Mouse (Mus musculus): ENCODE results near the gene Errfi1. TPM values are rescaled to one million over a fixed set of nuclear protein-coding genes. Genes with fewer than 3 reads are reported as not detected.

Gene Errfi1
- polyA plus RNA-seq, 1 experiment from 2014 or later = 36.4 TPM

DNA sequence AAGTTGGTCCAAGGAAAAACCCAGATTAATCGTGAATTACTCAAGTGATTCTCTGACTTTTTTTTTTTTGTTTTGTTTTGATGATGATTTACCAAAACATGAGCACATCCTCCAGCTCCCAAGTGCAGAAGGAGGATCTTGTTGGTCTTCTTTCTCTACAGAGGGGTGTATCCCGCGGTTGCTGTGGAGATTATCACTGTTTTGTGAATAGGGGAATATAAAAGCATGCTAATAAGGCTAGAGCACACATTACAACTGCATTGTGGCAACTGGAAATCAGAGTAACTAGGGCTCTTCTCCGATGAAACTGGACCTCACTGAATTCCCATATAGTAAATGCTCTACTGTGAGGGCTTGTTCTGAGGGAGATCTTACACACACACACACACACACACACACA lies 1.2 kb upstream of the Errfi1 start:
- Histone ChIP-seq H3K9ac (replicated peaks; ENCODE audit: low read depth, low read length) (no peak overlapping the region), H3K27ac (ENCODE audit: low read length) (peak overlapping the region; percentile 53; the same call in 1 of the 2 replicates), H3K27me3 (ENCODE audit: control insufficient read depth, insufficient read depth, low read length) (no peaks in the 10 kb centered on the region), H3K36me3 (ENCODE audit: control insufficient read depth, insufficient read depth, low read length) (no peaks in the 10 kb centered on the region), H3K4me2 (replicated peaks; ENCODE audit: low read depth, low read length) (no peak overlapping the region), H3K4me1 (ENCODE audit: control insufficient read depth, insufficient read depth, low read length) (no peaks in the 10 kb centered on the region), H3K9me3 (ENCODE audit: control insufficient read depth, low read depth, low read length) (no peaks in the 10 kb centered on the region), H3K4me3 (ENCODE audit: low read depth, low read length) (no peak overlapping the region)
- no peak for ATAC-seq (ENCODE audit: insufficient number of reproducible peaks, insufficient read depth, low FRiP score, low read depth)
- 64% methylated on average over 4 of the region's 4 CpGs for WGBS

DNA sequence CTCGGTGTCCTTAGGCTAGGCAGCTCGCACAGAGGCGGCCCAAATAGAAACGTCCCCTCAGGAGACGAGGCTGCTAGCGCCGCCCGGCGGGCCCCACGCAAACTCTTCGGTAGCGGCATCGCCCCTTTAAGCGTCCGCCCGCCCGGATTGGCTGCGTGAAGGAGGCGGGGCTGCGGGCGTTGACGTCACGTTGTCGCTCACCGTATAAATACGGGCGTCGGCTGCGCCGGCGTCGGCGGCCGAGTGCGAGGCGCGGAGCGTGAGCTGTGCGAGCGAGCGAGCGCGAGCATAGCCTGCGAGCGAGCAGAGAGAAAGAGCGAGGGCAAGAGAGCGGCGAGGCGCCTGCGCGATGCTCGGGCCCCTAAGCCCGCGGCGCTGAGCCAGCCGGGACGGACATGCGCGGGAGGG lies 1.1 kb downstream of the Errfi1 start:
- Histone ChIP-seq H3K4me1 (ENCODE audit: control insufficient read depth, insufficient read depth, low read length) (no peaks in the 10 kb centered on the region), H3K27me3 (ENCODE audit: control insufficient read depth, insufficient read depth, low read length) (no peaks in the 10 kb centered on the region), H3K27ac (ENCODE audit: low read length) (peak overlapping the region; percentile 99), H3K4me2 (replicated peaks; ENCODE audit: low read depth, low read length) (peak overlapping the region; percentile 52), H3K4me3 (ENCODE audit: low read depth, low read length) (peak overlapping the region; percentile 81), H3K9ac (replicated peaks; ENCODE audit: low read depth, low read length) (peak overlapping the region; percentile 87), H3K36me3 (ENCODE audit: control insufficient read depth, insufficient read depth, low read length) (no peaks in the 10 kb centered on the region), H3K9me3 (ENCODE audit: control insufficient read depth, low read depth, low read length) (no peaks in the 10 kb centered on the region)
- ATAC-seq (ENCODE audit: insufficient number of reproducible peaks, insufficient read depth, low FRiP score, low read depth) = peak; percentile 91
- WGBS = under 1% methylated on average over 59 of the region's 59 CpGs

DNA sequence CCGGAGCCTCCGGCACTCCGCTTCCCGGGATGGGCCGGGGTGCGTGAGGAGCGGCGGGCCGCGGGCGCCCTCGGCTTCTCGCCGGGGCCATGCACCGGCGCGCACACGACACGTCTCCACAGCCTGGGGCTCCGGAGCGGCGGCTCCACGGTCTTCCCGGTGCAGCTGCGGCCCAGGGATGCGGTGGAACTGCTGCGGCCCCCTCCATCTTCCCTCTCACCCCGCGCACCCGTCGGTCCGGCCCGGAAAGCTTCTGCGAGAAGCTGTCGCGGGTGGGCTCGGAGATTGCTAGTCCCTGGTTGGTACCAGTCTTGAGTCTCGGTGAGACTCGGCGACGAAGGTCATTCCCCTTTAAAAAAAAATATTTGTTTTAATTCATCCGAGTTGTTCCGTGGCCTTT lies 1.6 kb downstream of the Errfi1 start:
- peak overlapping the region; percentile 99 for H3K27ac ChIP-seq (ENCODE audit: low read length)
- WGBS = under 1% methylated on average over 29 of the region's 43 CpGs

GRCm38 (mm10) chr4:150860526-150860925 lies 6.8 kb downstream of the Errfi1 start:
- H3K4me3 ChIP-seq (ENCODE audit: low read depth, low read length) = no peak overlapping the region
- no peak overlapping the region for H3K9ac ChIP-seq (replicated peaks; ENCODE audit: low read depth, low read length)
- no peaks in the 10 kb centered on the region for H3K9me3 ChIP-seq (ENCODE audit: control insufficient read depth, low read depth, low read length)
- peaks cover under 1% of the 10 kb centered on the region; the same call in 1 of the 2 replicates for H3K36me3 ChIP-seq (ENCODE audit: control insufficient read depth, insufficient read depth, low read length)
- no peaks in the 10 kb centered on the region for H3K27me3 ChIP-seq (ENCODE audit: control insufficient read depth, insufficient read depth, low read length)
- peaks cover 7% of the 10 kb centered on the region; the same call in 1 of the 2 replicates for H3K4me1 ChIP-seq (ENCODE audit: control insufficient read depth, insufficient read depth, low read length)
- WGBS = 46% methylated on average over 4 of the region's 4 CpGs
- H3K27ac ChIP-seq (ENCODE audit: low read length) = no peak overlapping the region
- no peak for ATAC-seq (ENCODE audit: insufficient number of reproducible peaks, insufficient read depth, low FRiP score, low read depth)
- H3K4me2 ChIP-seq (replicated peaks; ENCODE audit: low read depth, low read length) = no peak overlapping the region

More for the DNA sequence above, 1.6 kb downstream of the Errfi1 start:
- H3K9ac ChIP-seq (replicated peaks; ENCODE audit: low read depth, low read length) = peak overlapping the region; percentile 87
- no peaks in the 10 kb centered on the region for H3K27me3 ChIP-seq (ENCODE audit: control insufficient read depth, insufficient read depth, low read length)
- peak overlapping the region; percentile 52 for H3K4me2 ChIP-seq (replicated peaks; ENCODE audit: low read depth, low read length)
- peak; percentile 15; the same call in 1 of the 2 replicates for ATAC-seq (ENCODE audit: insufficient number of reproducible peaks, insufficient read depth, low FRiP score, low read depth)
- H3K4me1 ChIP-seq (ENCODE audit: control insufficient read depth, insufficient read depth, low read length) = peaks cover 4% of the 10 kb centered on the region; the same call in 1 of the 2 replicates
- peak overlapping the region; percentile 81 for H3K4me3 ChIP-seq (ENCODE audit: low read depth, low read length)
- H3K9me3 ChIP-seq (ENCODE audit: control insufficient read depth, low read depth, low read length) = no peaks in the 10 kb centered on the region
- no peaks in the 10 kb centered on the region for H3K36me3 ChIP-seq (ENCODE audit: control insufficient read depth, insufficient read depth, low read length)

GRCm38 (mm10) chr4:150861161-150861560 lies 7.4 kb downstream of the Errfi1 start:
- peaks cover 7% of the 10 kb centered on the region for H3K36me3 ChIP-seq (ENCODE audit: control insufficient read depth, insufficient read depth, low read length)
- no peak for ATAC-seq (ENCODE audit: insufficient number of reproducible peaks, insufficient read depth, low FRiP score, low read depth)
- no peak overlapping the region for H3K9ac ChIP-seq (replicated peaks; ENCODE audit: low read depth, low read length)
- WGBS = 79% methylated on average over 2 of the region's 2 CpGs
- H3K27ac ChIP-seq (ENCODE audit: low read length) = no peak overlapping the region; the same call in 1 of the 2 replicates
- no peaks in the 10 kb centered on the region for H3K9me3 ChIP-seq (ENCODE audit: control insufficient read depth, low read depth, low read length)
- no peaks in the 10 kb centered on the region for H3K27me3 ChIP-seq (ENCODE audit: control insufficient read depth, insufficient read depth, low read length)
- H3K4me3 ChIP-seq (ENCODE audit: low read depth, low read length) = no peak overlapping the region
- H3K4me2 ChIP-seq (replicated peaks; ENCODE audit: low read depth, low read length) = no peak overlapping the region
- H3K4me1 ChIP-seq (ENCODE audit: control insufficient read depth, insufficient read depth, low read length) = peaks cover 7% of the 10 kb centered on the region; the same call in 1 of the 2 replicates

DNA sequence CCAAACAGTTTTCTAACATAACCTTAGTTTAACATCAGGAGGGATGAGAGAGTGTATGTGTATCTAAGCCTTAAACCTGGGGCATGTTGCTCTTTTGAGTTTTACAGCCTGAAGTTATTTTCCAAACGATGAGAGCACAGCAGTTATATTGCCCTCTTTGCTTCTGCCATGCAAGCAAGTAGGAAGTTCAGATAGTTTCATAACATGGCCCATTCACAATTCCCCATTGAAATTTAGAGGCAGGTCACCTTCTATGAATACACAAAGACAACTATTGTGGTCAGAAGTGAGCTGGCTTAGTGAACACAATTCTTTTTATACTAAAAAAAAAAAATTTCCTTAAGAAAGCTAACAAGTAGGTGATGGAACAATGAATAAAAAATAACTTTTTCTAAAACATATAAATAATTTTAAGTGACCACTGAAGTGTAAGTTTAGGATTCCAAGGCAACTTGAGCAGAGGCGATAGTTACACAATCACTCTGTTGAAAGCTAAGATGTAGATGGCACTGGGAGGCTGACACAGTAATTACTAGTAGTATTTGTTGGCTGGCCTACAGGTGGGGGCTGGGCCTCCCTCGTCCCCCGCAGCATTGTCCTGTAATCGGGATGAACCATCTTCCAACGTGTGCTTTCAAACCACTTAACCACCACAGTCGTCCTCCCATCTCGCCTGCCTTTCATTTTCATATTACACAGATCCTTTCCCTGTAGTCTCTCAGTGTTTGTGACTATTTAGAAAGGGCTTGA lies 9.1 kb downstream of the Errfi1 start:
- Histone ChIP-seq H3K27me3 (ENCODE audit: control insufficient read depth, insufficient read depth, low read length) (no peaks in the 10 kb centered on the region), H3K4me2 (replicated peaks; ENCODE audit: low read depth, low read length) (no peak overlapping the region), H3K4me3 (ENCODE audit: low read depth, low read length) (no peak overlapping the region), H3K9me3 (ENCODE audit: control insufficient read depth, low read depth, low read length) (no peaks in the 10 kb centered on the region), H3K4me1 (ENCODE audit: control insufficient read depth, insufficient read depth, low read length) (peaks cover 7% of the 10 kb centered on the region; the same call in 1 of the 2 replicates), H3K36me3 (ENCODE audit: control insufficient read depth, insufficient read depth, low read length) (peaks cover 22% of the 10 kb centered on the region), H3K9ac (replicated peaks; ENCODE audit: low read depth, low read length) (no peak overlapping the region), H3K27ac (ENCODE audit: low read length) (no peak overlapping the region)
- ATAC-seq (ENCODE audit: insufficient number of reproducible peaks, insufficient read depth, low FRiP score, low read depth) = no peak
- WGBS = 63% methylated on average over 8 of the region's 8 CpGs

DNA sequence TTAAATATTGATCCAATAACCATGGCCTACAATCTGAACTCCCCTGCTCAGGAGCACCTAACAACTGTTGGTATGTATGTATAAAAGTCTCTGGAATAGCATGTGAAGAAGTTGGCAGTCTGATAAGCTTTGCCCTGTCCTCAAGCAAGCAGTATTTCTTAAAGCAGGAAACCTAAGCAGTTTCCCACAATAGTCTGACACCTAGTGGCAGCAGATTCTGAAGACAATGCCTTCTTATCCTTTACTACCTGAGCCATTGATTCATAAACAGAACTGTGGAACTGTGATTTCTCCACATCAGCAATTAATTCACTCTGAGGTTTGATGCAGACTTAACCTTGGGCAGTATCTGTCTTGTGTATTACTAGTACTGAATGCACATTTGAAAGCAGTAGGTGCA lies 11.7 kb downstream of the Errfi1 start:
- Histone ChIP-seq H3K27me3 (ENCODE audit: control insufficient read depth, insufficient read depth, low read length) (no peaks in the 10 kb centered on the region), H3K36me3 (ENCODE audit: control insufficient read depth, insufficient read depth, low read length) (peaks cover 30% of the 10 kb centered on the region), H3K4me2 (replicated peaks; ENCODE audit: low read depth, low read length) (no peak overlapping the region), H3K4me3 (ENCODE audit: low read depth, low read length) (no peak overlapping the region), H3K9me3 (ENCODE audit: control insufficient read depth, low read depth, low read length) (no peaks in the 10 kb centered on the region), H3K4me1 (ENCODE audit: control insufficient read depth, insufficient read depth, low read length) (peaks cover 7% of the 10 kb centered on the region), H3K27ac (ENCODE audit: low read length) (no peak overlapping the region), H3K9ac (replicated peaks; ENCODE audit: low read depth, low read length) (no peak overlapping the region)
- no peak for ATAC-seq (ENCODE audit: insufficient number of reproducible peaks, insufficient read depth, low FRiP score, low read depth)

DNA sequence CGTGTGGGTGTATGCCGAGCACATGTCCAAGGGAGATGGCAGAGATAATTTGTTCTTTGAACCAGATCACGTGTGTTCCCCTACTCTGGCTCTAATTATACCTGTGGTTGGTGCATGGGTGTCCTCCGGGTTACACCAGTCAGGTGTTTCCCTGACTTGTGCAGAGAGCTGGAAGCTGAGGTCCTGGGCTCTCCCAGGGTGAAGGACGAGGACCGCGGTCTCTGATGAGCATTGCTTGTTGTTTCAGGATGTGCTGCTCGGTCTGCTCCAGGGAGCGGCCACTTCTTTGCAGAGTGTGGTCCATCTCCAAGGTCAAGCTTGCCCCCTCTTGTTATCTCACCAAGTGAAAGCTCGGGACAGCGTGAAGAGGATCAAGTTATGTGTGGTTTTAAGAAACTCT lies 12.3 kb downstream of the Errfi1 start:
- no peak overlapping the region for H3K4me2 ChIP-seq (replicated peaks; ENCODE audit: low read depth, low read length)
- no peak for ATAC-seq (ENCODE audit: insufficient number of reproducible peaks, insufficient read depth, low FRiP score, low read depth)
- no peak overlapping the region for H3K27ac ChIP-seq (ENCODE audit: low read length)
- H3K4me3 ChIP-seq (ENCODE audit: low read depth, low read length) = no peak overlapping the region
- peaks cover 10% of the 10 kb centered on the region for H3K4me1 ChIP-seq (ENCODE audit: control insufficient read depth, insufficient read depth, low read length)
- no peak overlapping the region for H3K9ac ChIP-seq (replicated peaks; ENCODE audit: low read depth, low read length)
- H3K27me3 ChIP-seq (ENCODE audit: control insufficient read depth, insufficient read depth, low read length) = no peaks in the 10 kb centered on the region
- H3K9me3 ChIP-seq (ENCODE audit: control insufficient read depth, low read depth, low read length) = no peaks in the 10 kb centered on the region
- WGBS = 94% methylated on average over 11 of the region's 11 CpGs
- peaks cover 30% of the 10 kb centered on the region for H3K36me3 ChIP-seq (ENCODE audit: control insufficient read depth, insufficient read depth, low read length)

All from stomach, embryonic 14.5 days (tissue).